Mouse (Mus musculus) intestine, embryonic 16.5 days (tissue): ENCODE results near the gene Olfr157. TPM values are rescaled to one million over a fixed set of nuclear protein-coding genes. Genes with fewer than 3 reads are reported as not detected.

Source experiments
- ATAC-seq: fragments of 200-750 bp; cut with Nextera tagmentation; 2 replicates; pipeline ENCODE4 v1.8.0; 2017; ENCODE audit warnings: moderate TSS enrichment, moderate library complexity
- H3K27ac ChIP-seq: fragments of 300-500 bp; sonication (generic); 2 replicates; pipeline ENCODE4 v1.5.1; 2014; ENCODE audit warnings: mild to moderate bottlenecking, low read length
- H3K27me3 ChIP-seq: fragments of 300-500 bp; sonication (generic); replicated peaks from 2 replicates; pipeline ENCODE4 v1.6.1; 2014; ENCODE audit warnings: low read length, control low read depth, mixed read lengths; ENCODE audit not compliant: control insufficient read depth, insufficient read depth
- H3K36me3 ChIP-seq: fragments of 300-500 bp; sonication (generic); 2 replicates; pipeline ENCODE4 v1.6.1; 2014; ENCODE audit warnings: low read length, control low read depth; ENCODE audit not compliant: control insufficient read depth, insufficient read depth
- H3K4me1 ChIP-seq: fragments of 300-500 bp; sonication (generic); 2 replicates; pipeline ENCODE4 v1.6.1; 2014; ENCODE audit warnings: low read length, control low read depth, mixed read lengths; ENCODE audit not compliant: control insufficient read depth, insufficient read depth
- H3K4me2 ChIP-seq: fragments of 300-500 bp; sonication (generic); 2 replicates; pipeline ENCODE4 v1.6.1; 2014; ENCODE audit warnings: low read depth, low read length, control low read depth
- H3K4me3 ChIP-seq: fragments of 300-500 bp; sonication (generic); 2 replicates; pipeline ENCODE4 v1.5.1; 2014; ENCODE audit warnings: mild to moderate bottlenecking, low read length
- H3K9ac ChIP-seq: fragments of 300-500 bp; sonication (generic); 2 replicates; pipeline ENCODE4 v1.6.1; 2014; ENCODE audit warnings: low read depth, low read length
- H3K9me3 ChIP-seq: fragments of 300-500 bp; sonication (generic); 2 replicates; pipeline ENCODE4 v1.6.1; 2016; ENCODE audit warnings: low read length, control low read depth; ENCODE audit not compliant: control insufficient read depth
- WGBS: fragments of 180-500 bp; shearing (Covaris S2); extraction: QIAGEN DNeasy Blood & Tissue Kit; methylation state at CpG from one replicate; pipeline ENCODE4 v1.1.7; 2014; 5-methylcytosine and 5-hydroxymethylcytosine counted together
- polyA plus RNA-seq: library from polyadenylated mRNA; unstranded; fragments of >200 nt; fragmentation: Nextera tagmentation; extraction: Ambion mirVana; gene quantifications from 2 replicates; pipeline ENCODE4 v1.2.1, GENCODE M21; 2015

The Olfr157 gene
- not detected in 2 replicates for polyA plus RNA-seq

DNA sequence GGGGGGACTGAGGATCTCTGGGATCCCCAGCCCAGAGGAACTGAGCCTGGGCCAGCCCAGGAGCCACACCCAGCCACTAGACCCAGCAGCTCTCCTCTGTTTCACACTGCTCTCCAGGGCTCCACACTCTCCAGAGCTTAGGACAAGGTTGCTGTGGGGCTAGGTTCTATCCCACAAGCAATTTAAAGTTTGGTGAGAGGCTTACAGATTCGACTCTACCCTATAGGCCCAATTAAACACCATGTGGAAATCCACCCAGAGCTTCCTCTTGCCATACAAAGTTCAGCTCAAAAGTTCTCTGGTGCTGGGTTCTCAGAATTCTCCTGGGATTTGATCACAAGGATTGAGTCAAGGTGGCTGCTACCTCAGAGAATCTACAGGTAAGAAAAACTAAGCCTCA lies at the start of gene Olfr157:
Gene Olfr157 (minus strand): TSS at position 101 of the 400 bp plus-strand sequence.
- Histone ChIP-seq H3K9me3 (no peaks in the 10 kb centered on the region), H3K4me2 (no peak within 1 kb of the TSS), H3K9ac (no peak within 1 kb of the TSS), H3K4me1 (no peaks in the 10 kb centered on the region), H3K4me3 (no peak within 1 kb of the TSS), H3K36me3 (no peaks in the 10 kb centered on the region), H3K27me3 (no peaks in the 10 kb centered on the region), H3K27ac (no peak within 1 kb of the TSS)
- WGBS: 68% methylated on average over 1 of the region's 1 CpGs
- ATAC-seq: no peak

DNA sequence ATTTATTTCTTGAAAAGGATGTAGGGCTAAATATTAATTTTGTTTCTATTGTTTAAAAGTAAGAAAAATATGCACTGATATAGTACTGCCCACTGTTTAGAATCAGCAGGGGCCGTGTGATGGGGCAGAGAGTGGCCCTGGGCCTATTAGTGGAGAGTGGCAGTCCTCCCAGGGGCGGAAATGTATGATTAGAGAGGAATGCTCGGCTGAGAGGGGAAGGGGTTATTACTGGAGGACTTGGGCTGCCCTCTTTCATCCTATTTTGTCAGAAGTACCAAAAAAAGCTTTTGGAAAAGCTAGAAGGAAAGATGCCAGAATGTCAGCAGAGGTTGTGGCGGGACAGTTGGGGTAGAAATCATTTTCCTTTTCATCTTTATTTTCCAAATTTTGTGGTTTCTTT lies 44.2 kb upstream of the Olfr157 start:
- Histone ChIP-seq H3K36me3 (no peaks in the 10 kb centered on the region), H3K4me2 (no peak overlapping the region), H3K27me3 (no peaks in the 10 kb centered on the region), H3K9ac (no peak overlapping the region), H3K4me3 (no peak overlapping the region), H3K9me3 (no peaks in the 10 kb centered on the region), H3K27ac (no peak overlapping the region), H3K4me1 (no peaks in the 10 kb centered on the region)
- 41% methylated on average over 4 of the region's 4 CpGs for WGBS
- ATAC-seq: no peak

DNA sequence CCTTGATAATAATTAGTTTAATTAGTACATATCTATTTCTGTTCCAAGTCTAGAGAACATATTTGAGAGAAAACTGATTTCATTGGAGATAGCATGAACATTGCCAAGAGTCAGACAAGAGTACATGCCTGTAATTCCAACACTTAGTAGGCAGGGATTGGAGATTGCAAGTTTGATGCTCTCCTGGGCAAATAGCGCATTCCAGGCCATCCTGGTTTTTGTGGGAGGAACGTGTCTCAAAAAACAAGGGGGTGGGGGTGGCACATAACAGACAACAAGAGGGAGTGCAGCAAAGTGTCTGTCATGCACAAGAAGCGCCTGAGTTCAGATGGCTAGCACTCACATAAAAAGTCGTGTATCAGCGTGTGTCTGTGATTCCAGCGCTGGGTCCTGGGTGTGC lies 39.6 kb upstream of the Olfr157 start:
- Histone ChIP-seq H3K27me3 (no peaks in the 10 kb centered on the region), H3K4me3 (no peak overlapping the region), H3K9ac (no peak overlapping the region), H3K9me3 (no peaks in the 10 kb centered on the region), H3K4me2 (no peak overlapping the region), H3K4me1 (peaks cover 8% of the 10 kb centered on the region), H3K36me3 (no peaks in the 10 kb centered on the region), H3K27ac (no peak overlapping the region)
- 77% methylated on average over 6 of the region's 6 CpGs for WGBS
- no peak for ATAC-seq

- H3K27me3 ChIP-seq: no peaks in the 10 kb centered on the region
- 37% methylated on average over 5 of the region's 5 CpGs for WGBS
- no peak overlapping the region for H3K4me2 ChIP-seq
- ATAC-seq: no peak
- H3K4me1 ChIP-seq: peaks cover 8% of the 10 kb centered on the region
- no peak overlapping the region for H3K27ac ChIP-seq
- H3K4me3 ChIP-seq: no peak overlapping the region
- H3K9ac ChIP-seq: no peak overlapping the region
- H3K9me3 ChIP-seq: no peaks in the 10 kb centered on the region
- H3K36me3 ChIP-seq: no peaks in the 10 kb centered on the region
Measured at GRCm38 (mm10) chr4:43878121-43878776, 38.2 kb upstream of the Olfr157 start.

DNA sequence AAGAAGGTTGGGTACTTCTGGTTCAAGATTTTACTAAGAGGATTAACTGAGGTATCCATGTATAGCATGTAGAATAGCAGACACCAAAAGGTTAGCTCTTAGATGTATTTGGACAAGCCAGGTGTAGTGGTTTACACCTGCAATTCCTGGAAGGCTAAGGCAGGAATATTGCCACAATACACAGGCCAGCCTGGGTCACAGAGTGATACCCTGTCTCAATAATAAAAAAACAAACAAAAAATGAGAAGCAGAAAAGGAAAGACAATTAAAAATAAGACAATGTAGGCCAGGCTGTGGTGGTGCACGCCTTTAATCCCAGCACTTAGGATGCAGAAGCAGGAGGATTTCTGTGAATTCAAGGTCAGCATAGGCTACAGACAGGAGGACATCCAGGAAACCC lies 37.2 kb upstream of the Olfr157 start:
- H3K9ac ChIP-seq: no peak overlapping the region
- peaks cover 8% of the 10 kb centered on the region for H3K4me1 ChIP-seq
- no peak for ATAC-seq
- H3K27ac ChIP-seq: no peak overlapping the region
- WGBS: 93% methylated on average over 1 of the region's 1 CpGs
- H3K36me3 ChIP-seq: no peaks in the 10 kb centered on the region
- H3K9me3 ChIP-seq: no peaks in the 10 kb centered on the region
- H3K4me3 ChIP-seq: no peak overlapping the region
- no peak overlapping the region for H3K4me2 ChIP-seq
- no peaks in the 10 kb centered on the region for H3K27me3 ChIP-seq

DNA sequence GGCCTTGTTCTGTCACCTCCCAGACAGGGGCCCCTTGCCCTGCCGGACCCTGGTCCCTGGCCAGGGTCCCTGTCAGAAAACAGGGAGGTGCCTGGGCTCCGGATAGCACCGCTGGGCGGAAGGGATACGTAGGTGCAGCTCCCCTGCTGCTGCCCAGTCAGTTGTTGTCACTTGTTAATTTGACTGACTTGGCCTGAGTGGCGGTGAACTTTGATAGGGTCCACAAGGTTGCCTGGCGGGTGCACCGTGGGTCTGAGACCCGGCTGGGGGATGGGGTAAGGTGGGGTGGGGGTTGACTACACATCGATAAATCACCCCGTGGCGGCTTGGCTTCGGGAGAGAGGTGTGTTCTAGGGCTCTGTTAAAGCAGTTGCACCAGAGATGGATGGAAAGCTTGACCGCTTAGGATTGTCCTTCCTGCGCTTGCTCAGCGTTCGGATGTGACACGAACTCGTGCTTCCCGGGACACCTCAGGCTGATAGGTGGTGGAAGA lies 36.0 kb upstream of the Olfr157 start:
- peaks cover 8% of the 10 kb centered on the region for H3K4me1 ChIP-seq
- peak overlapping the region; percentile 94 for H3K4me3 ChIP-seq
- no peak overlapping the region for H3K27ac ChIP-seq
- peak; percentile 62 for ATAC-seq
- no peaks in the 10 kb centered on the region for H3K36me3 ChIP-seq
- peak overlapping the region; percentile 80 for H3K9ac ChIP-seq
- H3K27me3 ChIP-seq: no peaks in the 10 kb centered on the region
- H3K9me3 ChIP-seq: no peaks in the 10 kb centered on the region
- 2% methylated on average over 20 of the region's 20 CpGs for WGBS
- peak overlapping the region; percentile 94 for H3K4me2 ChIP-seq

GRCm38 (mm10) chr4:43875160-43875918 lies 35.3 kb upstream of the Olfr157 start, which contains the start of gene Reck:
TSS of gene Reck (plus strand) at chr4:43875530.
- Histone ChIP-seq H3K27me3 (no peaks in the 10 kb centered on the region), H3K4me1 (peaks cover 8% of the 10 kb centered on the region), H3K4me3 (peak within 1 kb of the TSS; percentile 94), H3K36me3 (no peaks in the 10 kb centered on the region), H3K4me2 (peak within 1 kb of the TSS; percentile 94), H3K9ac (peak within 1 kb of the TSS; percentile 80), H3K27ac (no peak within 1 kb of the TSS), H3K9me3 (no peaks in the 10 kb centered on the region)
- under 1% methylated on average over 70 of the region's 73 CpGs for WGBS
- peak; percentile 94 for ATAC-seq

DNA sequence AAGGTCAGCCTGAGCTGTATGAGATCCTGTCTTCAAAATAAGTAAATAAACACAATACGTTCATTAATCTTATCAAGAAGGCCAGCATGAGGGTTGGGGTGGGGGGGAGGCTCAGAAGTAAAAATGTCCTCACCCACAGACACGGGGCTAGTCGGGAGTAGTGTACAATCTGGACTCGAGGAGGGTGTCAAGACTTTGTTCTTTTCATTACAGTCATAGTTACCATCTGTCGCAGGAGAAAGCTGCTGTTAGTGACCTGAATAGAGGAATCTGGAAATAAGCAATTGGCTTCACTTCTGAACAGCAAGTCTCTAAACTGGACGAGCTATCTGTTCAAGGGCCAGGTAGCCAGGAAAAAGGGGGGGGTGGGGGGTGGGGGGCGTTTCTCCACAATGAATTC lies 34.5 kb upstream of the Olfr157 start:
- Histone ChIP-seq H3K9ac (no peak overlapping the region), H3K4me3 (peak overlapping the region; percentile 94), H3K9me3 (no peaks in the 10 kb centered on the region), H3K27ac (no peak overlapping the region), H3K4me1 (peaks cover 8% of the 10 kb centered on the region), H3K4me2 (peak overlapping the region; percentile 94), H3K36me3 (no peaks in the 10 kb centered on the region), H3K27me3 (no peaks in the 10 kb centered on the region)
- no peak for ATAC-seq
- 31% methylated on average over 7 of the region's 7 CpGs for WGBS

GRCm38 (mm10) chr4:43869821-43870220 lies 29.8 kb upstream of the Olfr157 start:
- whole genome bisulfite sequencing: 73% methylated on average over 10 of the region's 10 CpGs
- Histone ChIP-seq H3K27me3 (no peaks in the 10 kb centered on the region), H3K4me1 (peaks cover 3% of the 10 kb centered on the region), H3K27ac (no peak overlapping the region), H3K9ac (no peak overlapping the region), H3K4me2 (no peak overlapping the region), H3K9me3 (no peaks in the 10 kb centered on the region), H3K36me3 (no peaks in the 10 kb centered on the region), H3K4me3 (no peak overlapping the region)
- no peak for ATAC-seq
